Mouse (Mus musculus): ENCODE results near the gene Fcnb. TPM values are rescaled to one million over a fixed set of nuclear protein-coding genes. Genes with fewer than 3 reads are reported as not detected.

Fcnb gene
- polyA plus RNA-seq, 1 experiment from 2014 or later = 0.28 TPM

DNA sequence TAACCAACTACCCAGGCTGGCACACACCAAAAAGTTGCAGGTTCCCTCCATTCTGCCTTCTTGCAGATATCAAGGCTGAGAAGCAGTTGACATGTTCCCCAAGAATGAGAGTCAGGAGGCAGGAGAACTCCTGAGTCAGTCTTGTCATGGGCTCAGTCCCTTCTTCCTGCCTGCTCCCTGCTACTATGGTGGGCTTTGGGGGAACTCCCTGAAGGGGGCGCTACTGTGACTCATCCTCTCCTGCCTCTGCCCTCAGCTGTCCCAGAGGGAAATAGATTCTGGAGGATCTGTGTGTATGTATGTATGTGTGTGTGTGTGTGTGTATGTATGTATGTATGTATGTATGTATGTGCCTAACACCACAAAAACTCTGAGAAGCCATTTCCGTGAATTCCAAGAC, 19.0 kb upstream of the Fcnb start:
- Histone ChIP-seq H3K36me3 (no peaks in the 10 kb centered on the region), H3K4me3 (replicated peaks) (no peak overlapping the region), H3K9ac (no peak overlapping the region), H3K4me1 (peaks cover 8% of the 10 kb centered on the region), H3K4me2 (replicated peaks) (no peak overlapping the region), H3K27me3 (no peaks in the 10 kb centered on the region), H3K27ac (replicated peaks) (no peak overlapping the region), H3K9me3 (replicated peaks) (no peaks in the 10 kb centered on the region)
- ATAC-seq (ENCODE audit: insufficient number of reproducible peaks, low FRiP score, low TSS enrichment, low read depth) = no peak
- WGBS = 41% methylated on average over 2 of the region's 2 CpGs

DNA sequence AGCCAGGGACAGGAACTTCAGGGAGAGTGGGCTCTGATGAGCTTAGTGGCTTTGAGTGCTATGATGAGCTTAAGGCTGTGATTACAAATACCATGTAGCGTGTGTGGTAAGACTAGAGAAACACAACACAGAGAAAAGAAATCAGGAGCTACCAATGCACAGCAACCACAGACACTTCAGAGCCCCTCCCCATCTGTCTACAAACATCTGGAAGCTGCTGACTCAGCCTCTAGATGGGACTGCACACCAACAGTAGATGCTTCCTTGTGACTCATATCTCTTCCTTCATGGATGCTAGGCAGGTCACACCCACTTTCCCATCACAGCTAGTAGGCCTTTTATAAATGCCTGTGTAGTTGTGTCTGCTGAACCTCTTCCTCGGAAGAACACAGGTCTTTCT, 17.2 kb upstream of the Fcnb start:
- H3K27me3 ChIP-seq = no peaks in the 10 kb centered on the region
- no peaks in the 10 kb centered on the region for H3K9me3 ChIP-seq (replicated peaks)
- H3K4me3 ChIP-seq (replicated peaks) = no peak overlapping the region
- 79% methylated on average over 2 of the region's 2 CpGs for WGBS
- H3K4me2 ChIP-seq (replicated peaks) = no peak overlapping the region
- peaks cover 15% of the 10 kb centered on the region for H3K4me1 ChIP-seq
- H3K9ac ChIP-seq = no peak overlapping the region
- no peaks in the 10 kb centered on the region for H3K36me3 ChIP-seq
- ATAC-seq (ENCODE audit: insufficient number of reproducible peaks, low FRiP score, low TSS enrichment, low read depth) = no peak
- no peak overlapping the region for H3K27ac ChIP-seq (replicated peaks)

DNA sequence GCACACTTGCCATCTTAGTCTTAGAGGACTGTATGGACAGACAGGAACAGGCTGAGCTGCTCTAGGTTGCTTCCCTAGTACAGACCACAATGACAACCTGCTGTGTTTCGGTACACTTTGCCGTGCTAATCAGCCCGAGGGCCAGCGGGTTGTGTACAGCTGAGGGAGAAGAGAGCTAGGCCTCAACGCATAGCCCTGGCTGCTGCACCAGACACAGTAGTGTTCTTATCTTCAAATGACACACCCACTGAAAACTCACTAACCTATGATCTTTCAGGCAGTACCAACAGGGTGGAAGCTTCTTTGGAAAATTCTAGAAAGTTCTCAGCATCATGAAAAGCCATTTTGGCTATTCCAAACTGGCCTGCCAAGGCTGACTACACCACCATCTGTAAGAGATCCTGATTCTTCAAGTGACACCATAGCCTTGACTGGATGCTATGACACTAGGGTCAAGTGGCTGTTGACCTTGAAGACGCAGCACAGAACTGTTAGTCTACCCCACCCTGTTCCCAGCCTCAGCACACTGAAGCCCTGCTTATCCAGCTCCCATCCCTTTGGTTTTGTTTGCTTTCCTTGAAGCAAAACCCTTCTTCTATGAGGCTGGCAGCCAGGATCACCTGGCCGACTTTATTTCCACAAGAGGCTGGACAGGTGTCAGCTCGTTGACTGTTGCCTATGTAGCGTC, 16.3 kb upstream of the Fcnb start:
- Histone ChIP-seq H3K27ac (replicated peaks) (no peak overlapping the region), H3K4me2 (replicated peaks) (no peak overlapping the region), H3K4me3 (replicated peaks) (no peak overlapping the region), H3K27me3 (no peaks in the 10 kb centered on the region), H3K9me3 (replicated peaks) (no peaks in the 10 kb centered on the region), H3K4me1 (peaks cover 15% of the 10 kb centered on the region), H3K36me3 (no peaks in the 10 kb centered on the region), H3K9ac (no peak overlapping the region)
- 77% methylated on average over 9 of the region's 9 CpGs for WGBS
- no peak for ATAC-seq (ENCODE audit: insufficient number of reproducible peaks, low FRiP score, low TSS enrichment, low read depth)

DNA sequence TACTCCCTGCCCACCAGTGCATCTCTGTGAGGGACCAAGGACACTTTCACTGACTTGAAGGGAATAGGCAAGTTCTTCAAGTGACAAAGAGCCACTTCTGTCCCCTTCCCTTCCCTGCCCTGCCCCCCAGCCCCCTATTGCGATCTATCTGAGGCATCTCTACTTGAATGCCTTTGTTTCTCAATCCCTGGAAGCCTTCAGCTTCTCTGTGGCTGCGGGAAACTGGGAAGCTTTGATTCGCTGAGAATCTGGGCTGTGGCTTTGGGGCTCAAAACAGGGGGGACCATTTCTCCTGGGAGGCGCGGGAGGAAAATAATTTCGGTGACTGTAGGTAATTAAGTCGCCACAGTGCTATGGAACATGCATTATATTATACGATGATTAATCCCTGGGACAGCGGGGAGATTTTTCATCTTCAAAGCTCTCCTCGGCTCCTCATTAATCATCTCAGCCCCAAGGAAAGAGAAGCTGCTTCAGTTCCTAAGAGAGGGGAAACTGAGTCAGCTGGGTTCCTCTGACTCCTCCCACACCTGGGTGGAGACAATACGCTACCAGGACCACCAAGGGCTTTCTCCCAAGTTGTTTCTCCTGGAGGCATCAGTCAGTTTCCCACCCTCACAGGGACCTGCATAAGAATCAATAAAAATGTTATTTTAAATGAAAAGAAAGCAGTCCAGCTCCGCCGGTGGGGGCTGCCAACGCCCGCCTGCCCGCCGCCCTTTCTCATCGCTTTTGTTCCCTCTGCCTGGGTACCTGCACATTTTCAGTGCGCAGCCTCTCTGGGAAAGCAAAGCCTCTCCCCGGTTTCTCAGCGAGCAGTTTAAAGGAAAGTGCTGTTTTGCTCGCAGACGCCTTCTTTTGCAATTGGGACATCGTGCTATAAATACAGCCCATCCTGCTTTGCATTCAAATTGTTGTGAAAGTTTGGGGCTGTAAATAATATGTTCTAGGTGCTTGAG, 14.1 kb upstream of the Fcnb start:
- Histone ChIP-seq H3K4me1 (peaks cover 15% of the 10 kb centered on the region), H3K27me3 (no peaks in the 10 kb centered on the region), H3K4me3 (replicated peaks) (peak overlapping the region; percentile 23; the same call in 1 of the 2 replicates), H3K36me3 (no peaks in the 10 kb centered on the region), H3K27ac (replicated peaks) (no peak overlapping the region), H3K9ac (no peak overlapping the region), H3K4me2 (replicated peaks) (peak overlapping the region; percentile 49), H3K9me3 (replicated peaks) (no peaks in the 10 kb centered on the region)
- WGBS = 3% methylated on average over 24 of the region's 24 CpGs
- ATAC-seq (ENCODE audit: insufficient number of reproducible peaks, low FRiP score, low TSS enrichment, low read depth) = no peak

DNA sequence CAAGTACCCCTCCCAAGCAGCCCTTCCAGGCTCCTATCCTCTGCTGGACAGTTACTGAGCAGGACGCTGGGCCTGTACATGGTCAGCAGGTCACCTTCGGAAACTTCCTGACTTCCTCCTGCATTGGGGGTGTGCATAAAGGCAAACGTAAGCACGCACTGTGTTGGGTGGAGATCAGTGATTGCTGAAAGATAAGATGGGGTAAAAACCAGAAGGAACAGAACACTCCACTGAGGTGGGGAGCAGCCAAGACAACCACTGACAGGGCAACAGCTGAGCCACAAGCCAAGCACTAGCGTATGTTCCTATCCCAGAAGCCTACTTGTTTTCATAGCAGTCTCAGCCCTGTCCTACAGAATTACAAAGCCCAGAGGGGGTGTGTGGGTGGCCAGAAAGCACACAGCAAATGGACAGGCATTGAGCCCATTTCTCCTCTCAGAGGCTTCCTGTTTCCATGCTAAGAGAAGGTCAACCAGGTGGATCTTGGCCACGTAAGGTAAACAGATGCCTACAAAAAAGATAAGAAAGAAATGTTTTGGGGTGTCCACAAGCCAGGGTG, 12.1 kb upstream of the Fcnb start:
- no peak for ATAC-seq (ENCODE audit: insufficient number of reproducible peaks, low FRiP score, low TSS enrichment, low read depth)
- no peak overlapping the region for H3K27ac ChIP-seq (replicated peaks)
- H3K36me3 ChIP-seq = no peaks in the 10 kb centered on the region
- peaks cover 15% of the 10 kb centered on the region for H3K4me1 ChIP-seq
- 85% methylated on average over 6 of the region's 6 CpGs for WGBS
- no peak overlapping the region for H3K4me3 ChIP-seq (replicated peaks)
- no peak overlapping the region for H3K9ac ChIP-seq
- H3K27me3 ChIP-seq = no peaks in the 10 kb centered on the region
- no peak overlapping the region for H3K4me2 ChIP-seq (replicated peaks)
- H3K9me3 ChIP-seq (replicated peaks) = no peaks in the 10 kb centered on the region

DNA sequence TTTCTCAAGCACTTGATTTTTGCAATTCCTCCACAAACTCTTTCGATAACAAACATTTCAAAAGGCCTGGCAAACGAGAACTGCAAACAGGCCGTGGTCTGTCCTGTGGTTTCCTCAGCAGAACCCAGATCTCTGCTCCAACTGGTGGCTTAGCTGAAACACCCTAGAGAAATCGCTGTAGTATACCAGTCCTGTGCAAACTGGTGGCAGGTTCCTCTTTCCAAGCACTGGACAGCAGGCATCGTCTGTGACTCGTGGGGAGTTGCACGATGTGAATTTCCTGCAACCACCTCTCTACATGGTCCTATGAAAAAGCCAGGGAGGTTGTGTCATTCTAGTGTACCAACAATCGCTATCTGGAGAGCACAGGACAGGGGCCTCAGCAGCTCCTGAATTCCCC, 7.4 kb upstream of the Fcnb start:
- Histone ChIP-seq H3K27me3 (no peaks in the 10 kb centered on the region), H3K9me3 (replicated peaks) (no peaks in the 10 kb centered on the region), H3K36me3 (no peaks in the 10 kb centered on the region), H3K4me3 (replicated peaks) (no peak overlapping the region), H3K27ac (replicated peaks) (no peak overlapping the region), H3K9ac (no peak overlapping the region), H3K4me1 (no peaks in the 10 kb centered on the region), H3K4me2 (replicated peaks) (no peak overlapping the region)
- 78% methylated on average over 8 of the region's 8 CpGs for WGBS
- ATAC-seq (ENCODE audit: insufficient number of reproducible peaks, low FRiP score, low TSS enrichment, low read depth) = no peak

DNA sequence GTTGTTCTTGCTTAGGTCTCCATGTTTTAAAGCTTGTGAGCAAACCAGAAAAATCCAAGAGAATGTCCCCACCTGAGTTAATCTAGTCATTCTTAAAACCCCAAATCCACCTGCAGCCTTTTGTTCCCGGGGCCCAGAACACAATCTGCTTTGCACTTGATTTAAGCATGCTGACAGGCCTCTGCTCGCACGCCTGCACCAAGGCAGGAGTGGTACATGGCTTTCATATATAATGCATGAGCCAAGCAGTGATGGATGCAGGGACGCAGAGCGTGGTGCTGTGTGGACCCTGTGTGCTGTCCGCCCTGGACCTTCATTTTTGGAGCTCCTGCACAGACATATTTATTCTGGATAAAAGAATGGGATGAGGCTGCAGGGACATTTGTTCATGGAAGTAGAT, 6.4 kb upstream of the Fcnb start:
- H3K4me2 ChIP-seq (replicated peaks) = no peak overlapping the region
- H3K36me3 ChIP-seq = no peaks in the 10 kb centered on the region
- no peak overlapping the region for H3K4me3 ChIP-seq (replicated peaks)
- H3K27ac ChIP-seq (replicated peaks) = no peak overlapping the region
- ATAC-seq (ENCODE audit: insufficient number of reproducible peaks, low FRiP score, low TSS enrichment, low read depth) = no peak
- H3K4me1 ChIP-seq = no peaks in the 10 kb centered on the region
- no peaks in the 10 kb centered on the region for H3K27me3 ChIP-seq
- no peaks in the 10 kb centered on the region for H3K9me3 ChIP-seq (replicated peaks)
- WGBS = 80% methylated on average over 6 of the region's 6 CpGs
- no peak overlapping the region for H3K9ac ChIP-seq

DNA sequence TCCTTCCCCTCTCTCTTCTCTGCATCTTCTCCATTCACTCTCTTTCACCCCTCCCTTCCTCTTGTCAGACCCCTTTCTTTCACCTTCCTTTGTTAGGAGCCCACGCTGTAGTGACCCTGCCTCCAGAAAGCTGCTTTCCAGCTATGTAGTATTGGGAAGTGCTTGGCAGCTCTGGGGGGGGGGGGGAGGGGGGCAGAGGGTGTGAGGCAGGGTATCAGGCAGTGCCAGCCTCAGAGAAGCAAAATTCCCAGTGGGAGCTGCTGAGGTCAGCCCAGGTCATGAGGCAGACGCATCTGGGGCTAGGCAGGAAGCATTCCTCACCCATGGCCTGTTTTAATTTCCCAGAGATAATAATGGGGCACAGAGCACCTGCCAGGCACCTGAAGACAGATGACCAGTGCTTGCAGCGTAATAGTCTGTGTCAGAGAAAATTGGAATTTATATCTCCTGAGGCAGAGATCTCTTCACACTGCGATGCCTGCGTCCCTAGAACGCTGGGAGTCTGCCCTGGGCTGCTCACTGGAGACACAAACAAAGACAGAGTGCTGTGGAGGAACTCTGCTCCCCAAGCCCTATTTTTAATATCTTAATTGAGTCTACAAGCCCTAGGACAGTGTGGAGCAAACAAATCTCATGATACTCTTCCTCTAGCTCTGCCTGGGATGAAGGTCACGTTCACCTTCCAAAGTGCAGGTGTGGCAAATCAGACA, 5.8 kb upstream of the Fcnb start:
- Histone ChIP-seq H3K36me3 (no peaks in the 10 kb centered on the region), H3K4me1 (no peaks in the 10 kb centered on the region), H3K4me2 (replicated peaks) (no peak overlapping the region), H3K9ac (no peak overlapping the region), H3K9me3 (replicated peaks) (no peaks in the 10 kb centered on the region), H3K27me3 (no peaks in the 10 kb centered on the region), H3K27ac (replicated peaks) (no peak overlapping the region), H3K4me3 (replicated peaks) (no peak overlapping the region)
- 63% methylated on average over 7 of the region's 7 CpGs for WGBS
- no peak for ATAC-seq (ENCODE audit: insufficient number of reproducible peaks, low FRiP score, low TSS enrichment, low read depth)

DNA sequence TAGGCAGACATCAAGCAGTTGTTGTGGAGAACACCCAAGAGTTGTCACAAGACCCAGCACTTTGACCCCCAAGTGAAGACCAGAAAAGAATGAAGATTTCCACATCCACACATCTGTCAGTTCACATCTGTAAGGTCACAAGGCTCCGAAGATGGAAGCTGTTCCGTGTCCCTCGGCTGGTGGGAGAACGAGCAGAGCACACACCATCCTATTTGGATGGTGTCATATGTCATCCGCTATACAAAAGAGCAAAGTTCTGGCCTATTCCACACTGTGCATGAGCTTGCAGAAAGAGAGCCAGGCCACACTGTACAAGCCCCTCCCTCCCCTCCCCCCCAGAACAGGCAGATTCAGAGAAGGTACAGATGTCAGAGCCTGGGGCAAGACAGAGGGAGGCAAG, 4.4 kb upstream of the Fcnb start:
- no peak for ATAC-seq (ENCODE audit: insufficient number of reproducible peaks, low FRiP score, low TSS enrichment, low read depth)
- H3K9ac ChIP-seq = no peak overlapping the region
- H3K27ac ChIP-seq (replicated peaks) = no peak overlapping the region
- no peaks in the 10 kb centered on the region for H3K4me1 ChIP-seq
- H3K4me3 ChIP-seq (replicated peaks) = no peak overlapping the region
- 26% methylated on average over 5 of the region's 5 CpGs for WGBS
- H3K27me3 ChIP-seq = no peaks in the 10 kb centered on the region
- no peak overlapping the region for H3K4me2 ChIP-seq (replicated peaks)
- H3K36me3 ChIP-seq = no peaks in the 10 kb centered on the region
- no peaks in the 10 kb centered on the region for H3K9me3 ChIP-seq (replicated peaks)

DNA sequence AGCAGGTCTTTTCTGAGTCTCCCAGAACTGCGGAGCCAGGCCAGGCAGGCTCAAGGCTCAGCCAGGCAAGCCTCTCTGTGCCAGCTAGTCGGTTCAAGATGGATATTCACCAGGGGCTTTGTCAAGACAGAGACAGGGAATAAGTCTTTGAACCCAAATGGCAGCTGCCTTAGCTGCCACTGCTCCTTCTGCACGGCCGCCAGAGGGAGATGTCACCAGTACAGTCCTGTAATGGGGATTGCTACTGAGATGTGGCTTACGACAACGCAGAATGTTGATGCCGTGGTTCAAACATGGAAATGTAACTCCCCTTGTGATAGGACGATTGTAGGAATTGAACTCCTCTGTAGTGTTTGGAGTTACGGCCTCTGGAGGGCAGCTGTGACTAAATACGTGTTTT, 1.4 kb upstream of the Fcnb start:
- no peak overlapping the region for H3K4me2 ChIP-seq (replicated peaks)

DNA sequence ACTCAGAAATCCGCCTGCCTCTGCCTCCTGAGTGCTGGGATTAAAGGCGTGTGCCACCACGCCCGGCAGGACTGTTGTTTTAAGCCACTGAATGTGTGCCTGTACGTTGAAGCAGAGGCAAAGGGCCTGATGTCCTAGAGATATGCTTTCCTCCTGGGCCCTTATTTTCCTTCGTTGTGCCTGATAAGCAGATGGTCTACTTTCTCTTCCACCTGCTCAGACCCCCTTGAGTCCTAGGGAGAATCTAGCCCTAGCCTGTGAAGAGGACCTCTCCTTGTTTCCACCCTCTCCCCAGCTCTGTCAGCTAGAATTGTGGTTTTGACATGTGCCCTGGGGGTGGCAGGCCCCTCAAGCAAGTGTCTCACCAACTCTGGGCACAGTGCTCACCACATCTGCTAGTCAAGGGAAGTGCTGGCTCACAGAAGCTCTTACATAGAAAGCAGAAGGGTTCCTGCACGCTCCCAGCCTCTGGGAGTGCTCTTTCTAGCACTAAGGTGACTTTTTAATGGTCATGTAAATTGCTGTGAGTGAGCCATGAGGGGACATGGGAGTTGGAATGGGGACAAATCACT, 9.0 kb downstream of the Fcnb start:
- Histone ChIP-seq H3K27ac (replicated peaks) (no peak overlapping the region), H3K27me3 (no peaks in the 10 kb centered on the region), H3K36me3 (no peaks in the 10 kb centered on the region), H3K4me1 (no peaks in the 10 kb centered on the region), H3K9ac (no peak overlapping the region), H3K4me3 (replicated peaks) (no peak overlapping the region), H3K4me2 (replicated peaks) (no peak overlapping the region), H3K9me3 (replicated peaks) (no peaks in the 10 kb centered on the region)
- 76% methylated on average over 7 of the region's 7 CpGs for WGBS
- ATAC-seq (ENCODE audit: insufficient number of reproducible peaks, low FRiP score, low TSS enrichment, low read depth) = no peak

More for the DNA sequence above, 1.4 kb upstream of the Fcnb start:
- 73% methylated on average over 10 of the region's 10 CpGs for WGBS
- ATAC-seq (ENCODE audit: insufficient number of reproducible peaks, low FRiP score, low TSS enrichment, low read depth) = no peak
- no peak overlapping the region for H3K4me3 ChIP-seq (replicated peaks)
- no peak overlapping the region for H3K27ac ChIP-seq (replicated peaks)
- no peaks in the 10 kb centered on the region for H3K27me3 ChIP-seq
- no peaks in the 10 kb centered on the region for H3K4me1 ChIP-seq
- no peaks in the 10 kb centered on the region for H3K9me3 ChIP-seq (replicated peaks)
- no peaks in the 10 kb centered on the region for H3K36me3 ChIP-seq
- H3K9ac ChIP-seq = no peak overlapping the region
